Mouse (Mus musculus): Measurements from ENCODE around the gene Btbd18. TPM values are rescaled to one million over a fixed set of nuclear protein-coding genes. Genes with fewer than 3 reads are reported as not detected.
A peak's percentile ranks its signal among the peaks of the same experiment; 100 is the strongest.

Btbd18 gene
- polyA plus RNA-seq, 1 experiment from 2014 or later, result 0.05 TPM

GRCm38 (mm10) chr2:84707523-84707922, 48.6 kb downstream of the Btbd18 start:
- no peak overlapping the region for H3K4me3 ChIP-seq (replicated peaks)
- peaks cover 49% of the 10 kb centered on the region for H3K4me1 ChIP-seq (replicated peaks)
- no peak overlapping the region for H3K27ac ChIP-seq (replicated peaks)
- no peak overlapping the region for H3K4me2 ChIP-seq
- no peak for ATAC-seq (ENCODE audit: insufficient read depth)
- H3K27me3 ChIP-seq, result no peaks in the 10 kb centered on the region
- peaks cover 86% of the 10 kb centered on the region for H3K36me3 ChIP-seq (replicated peaks)
- no peak overlapping the region for H3K9ac ChIP-seq
- 72% methylated on average over 1 of the region's 1 CpGs for WGBS (ENCODE audit: insufficient replicate concordance)
- H3K9me3 ChIP-seq (replicated peaks), result no peaks in the 10 kb centered on the region

- peaks cover 43% of the 10 kb centered on the region for H3K36me3 ChIP-seq (replicated peaks)
- no peaks in the 10 kb centered on the region for H3K9me3 ChIP-seq (replicated peaks)
- H3K9ac ChIP-seq, result no peak overlapping the region
- H3K4me1 ChIP-seq (replicated peaks), result peaks cover 45% of the 10 kb centered on the region
- no peak overlapping the region for H3K27ac ChIP-seq (replicated peaks)
- 85% methylated on average over 2 of the region's 2 CpGs for WGBS (ENCODE audit: insufficient replicate concordance)
- H3K4me2 ChIP-seq, result no peak overlapping the region; the same call in 1 of the 2 replicates
- no peak overlapping the region for H3K4me3 ChIP-seq (replicated peaks)
- no peak for ATAC-seq (ENCODE audit: insufficient read depth)
- no peaks in the 10 kb centered on the region for H3K27me3 ChIP-seq
Observed at GRCm38 (mm10) chr2:84711898-84712297, 53.0 kb downstream of the Btbd18 start.

GRCm38 (mm10) chr2:84714422-84714810, 55.5 kb downstream of the Btbd18 start:
- H3K4me2 ChIP-seq, result peak overlapping the region; percentile 91
- H3K4me3 ChIP-seq (replicated peaks), result peak overlapping the region; percentile 86
- H3K9ac ChIP-seq, result peak overlapping the region; percentile 94
- H3K4me1 ChIP-seq (replicated peaks), result peaks cover 47% of the 10 kb centered on the region
- H3K27me3 ChIP-seq, result no peaks in the 10 kb centered on the region
- H3K27ac ChIP-seq (replicated peaks), result peak overlapping the region; percentile 99
- H3K9me3 ChIP-seq (replicated peaks), result no peaks in the 10 kb centered on the region
- under 1% methylated on average over 26 of the region's 26 CpGs for WGBS (ENCODE audit: insufficient replicate concordance)
- peaks cover 18% of the 10 kb centered on the region for H3K36me3 ChIP-seq (replicated peaks)
- ATAC-seq (ENCODE audit: insufficient read depth), result no peak

GRCm38 (mm10) chr2:84714811-84715561, 56.1 kb downstream of the Btbd18 start, which contains the start of gene Zdhhc5:
Gene Zdhhc5, minus strand, starts transcription at chr2:84715180.
- peak within 1 kb of the TSS; percentile 94 for H3K9ac ChIP-seq
- H3K27me3 ChIP-seq, result no peaks in the 10 kb centered on the region
- under 1% methylated on average over 105 of the region's 107 CpGs for WGBS (ENCODE audit: insufficient replicate concordance)
- ATAC-seq (ENCODE audit: insufficient read depth), result peak; percentile 92
- H3K27ac ChIP-seq (replicated peaks), result peak within 1 kb of the TSS; percentile 99
- peak within 1 kb of the TSS; percentile 86 for H3K4me3 ChIP-seq (replicated peaks)
- peak within 1 kb of the TSS; percentile 91 for H3K4me2 ChIP-seq
- peaks cover 14% of the 10 kb centered on the region for H3K36me3 ChIP-seq (replicated peaks)
- H3K4me1 ChIP-seq (replicated peaks), result peaks cover 49% of the 10 kb centered on the region
- H3K9me3 ChIP-seq (replicated peaks), result no peaks in the 10 kb centered on the region

GRCm38 (mm10) chr2:84715562-84716361, 56.9 kb downstream of the Btbd18 start:
- WGBS (ENCODE audit: insufficient replicate concordance), result under 1% methylated on average over 33 of the region's 33 CpGs
- peak overlapping the region; percentile 99 for H3K27ac ChIP-seq (replicated peaks)
- no peaks in the 10 kb centered on the region for H3K27me3 ChIP-seq
- peak overlapping the region; percentile 86 for H3K4me3 ChIP-seq (replicated peaks)
- H3K9ac ChIP-seq, result peak overlapping the region; percentile 88
- ATAC-seq (ENCODE audit: insufficient read depth), result peak; percentile 86
- peaks cover 14% of the 10 kb centered on the region for H3K36me3 ChIP-seq (replicated peaks)
- no peaks in the 10 kb centered on the region for H3K9me3 ChIP-seq (replicated peaks)
- peak overlapping the region; percentile 91 for H3K4me2 ChIP-seq
- peaks cover 43% of the 10 kb centered on the region for H3K4me1 ChIP-seq (replicated peaks)

GRCm38 (mm10) chr2:84716423-84717355, 57.8 kb downstream of the Btbd18 start:
- peak overlapping the region; percentile 88 for H3K9ac ChIP-seq
- no peaks in the 10 kb centered on the region for H3K9me3 ChIP-seq (replicated peaks)
- peaks cover 51% of the 10 kb centered on the region for H3K4me1 ChIP-seq (replicated peaks)
- peaks cover 17% of the 10 kb centered on the region for H3K36me3 ChIP-seq (replicated peaks)
- peak overlapping the region; percentile 91 for H3K4me2 ChIP-seq
- H3K27ac ChIP-seq (replicated peaks), result peak overlapping the region; percentile 99
- no peaks in the 10 kb centered on the region for H3K27me3 ChIP-seq
- peak overlapping the region; percentile 86 for H3K4me3 ChIP-seq (replicated peaks)
- no peak for ATAC-seq (ENCODE audit: insufficient read depth)
- 8% methylated on average over 9 of the region's 9 CpGs for WGBS (ENCODE audit: insufficient replicate concordance)

- WGBS (ENCODE audit: insufficient replicate concordance), result 84% methylated on average over 4 of the region's 4 CpGs
- peaks cover 54% of the 10 kb centered on the region for H3K4me1 ChIP-seq (replicated peaks)
- peak overlapping the region; percentile 91 for H3K4me2 ChIP-seq
Observed at GRCm38 (mm10) chr2:84717357-84717756, 58.5 kb downstream of the Btbd18 start.

More at GRCm38 (mm10) chr2:84717357-84717756, 58.5 kb downstream of the Btbd18 start:
- peaks cover 24% of the 10 kb centered on the region for H3K36me3 ChIP-seq (replicated peaks)
- H3K27me3 ChIP-seq, result no peaks in the 10 kb centered on the region
- no peak for ATAC-seq (ENCODE audit: insufficient read depth)
- peak overlapping the region; percentile 14; the same call in 1 of the 2 replicates for H3K9ac ChIP-seq
- H3K27ac ChIP-seq (replicated peaks), result peak overlapping the region; percentile 99
- H3K9me3 ChIP-seq (replicated peaks), result no peaks in the 10 kb centered on the region
- no peak overlapping the region for H3K4me3 ChIP-seq (replicated peaks)

Other genes starting within 250 kb of the Btbd18 start
- gene Calcrl, start 233.7 kb upstream of the Btbd18 start, polyA plus RNA-seq (2015; fragmentation: Nextera tagmentation; extraction: Ambion mirVana), result 10.0 and 11.5 TPM in 2 replicates
- 14.2 and 15.6 TPM in 2 replicates for gene Tfpi, start 182.3 kb upstream of the Btbd18 start, polyA plus RNA-seq (2015; fragmentation: Nextera tagmentation; extraction: Ambion mirVana)
- 12.4 and 13.1 TPM in 2 replicates for gene Ctnnd1, start 8.3 kb upstream of the Btbd18 start, polyA plus RNA-seq (2015; fragmentation: Nextera tagmentation; extraction: Ambion mirVana)
- 71.6 and 86.7 TPM in 2 replicates for gene Selenoh, start 11.7 kb downstream of the Btbd18 start, polyA plus RNA-seq (2015; fragmentation: Nextera tagmentation; extraction: Ambion mirVana)
- not detected in 2 replicates for gene Gm28635, start 19.0 kb downstream of the Btbd18 start, polyA plus RNA-seq (2015; fragmentation: Nextera tagmentation; extraction: Ambion mirVana)
- gene Med19, start 19.3 kb downstream of the Btbd18 start, polyA plus RNA-seq (2015; fragmentation: Nextera tagmentation; extraction: Ambion mirVana), result 18.7 and 21.1 TPM in 2 replicates
- 71.2 and 71.8 TPM in 2 replicates for gene Tmx2, start 20.1 kb downstream of the Btbd18 start, polyA plus RNA-seq (2015; fragmentation: Nextera tagmentation; extraction: Ambion mirVana)
- gene Zdhhc5, start 56.1 kb downstream of the Btbd18 start, polyA plus RNA-seq (2015; fragmentation: Nextera tagmentation; extraction: Ambion mirVana), result 17.3 and 18.4 TPM in 2 replicates
- 53.9 and 59.7 TPM in 2 replicates for gene Clp1, start 68.3 kb downstream of the Btbd18 start, polyA plus RNA-seq (2015; fragmentation: Nextera tagmentation; extraction: Ambion mirVana)
- gene Ypel4, start 75.0 kb downstream of the Btbd18 start, polyA plus RNA-seq (2015; fragmentation: Nextera tagmentation; extraction: Ambion mirVana), result 66.9 and 75.7 TPM in 2 replicates
- gene Gm19426, start 84.6 kb downstream of the Btbd18 start, polyA plus RNA-seq (2015; fragmentation: Nextera tagmentation; extraction: Ambion mirVana), result 1.4 and 1.5 TPM in 2 replicates
- 84.2 and 102 TPM in 2 replicates for gene Serping1, start 116.4 kb downstream of the Btbd18 start, polyA plus RNA-seq (2015; fragmentation: Nextera tagmentation; extraction: Ambion mirVana)
- gene Ube2l6, start 139.7 kb downstream of the Btbd18 start, polyA plus RNA-seq (2015; fragmentation: Nextera tagmentation; extraction: Ambion mirVana), result 533 and 556 TPM in 2 replicates
- gene Smtnl1, start 163.6 kb downstream of the Btbd18 start, polyA plus RNA-seq (2015; fragmentation: Nextera tagmentation; extraction: Ambion mirVana), result 0.40 and 0.56 TPM in 2 replicates
- gene Timm10, start 167.9 kb downstream of the Btbd18 start, polyA plus RNA-seq (2015; fragmentation: Nextera tagmentation; extraction: Ambion mirVana), result 33.3 and 37.0 TPM in 2 replicates
- 190 and 203 TPM in 2 replicates for gene Slc43a1, start 179.8 kb downstream of the Btbd18 start, polyA plus RNA-seq (2015; fragmentation: Nextera tagmentation; extraction: Ambion mirVana)
- 0.09 TPM in 2 replicates for gene Rtn4rl2, start 227.6 kb downstream of the Btbd18 start, polyA plus RNA-seq (2015; fragmentation: Nextera tagmentation; extraction: Ambion mirVana)